Mouse (Mus musculus) testis, adult 2 months (tissue): ENCODE data around the gene Sptb. TPM values are rescaled to one million over a fixed set of nuclear protein-coding genes. Genes with fewer than 3 reads are reported as not detected.

ENCODE experiments used
- H3K27ac ChIP-seq: fragments of 200-500 bp; 2 replicates; pipeline ENCODE4 v1.5.1; 2012; ENCODE audit warnings: low read depth, low read length; ENCODE audit not compliant: control insufficient read depth, insufficient read depth
- H3K27me3 ChIP-seq: fragments of 200-500 bp; 2 replicates; pipeline ENCODE4 v1.6.1; 2012; ENCODE audit warnings: mild to moderate bottlenecking, low read length, moderate library complexity; ENCODE audit not compliant: control insufficient read depth, insufficient read depth
- H3K36me3 ChIP-seq: fragments of 200-500 bp; 2 replicates; pipeline ENCODE4 v1.6.1; 2012; ENCODE audit warnings: mild to moderate bottlenecking, low read length; ENCODE audit not compliant: control insufficient read depth, insufficient read depth
- H3K4me1 ChIP-seq: fragments of 200-500 bp; 2 replicates; pipeline ENCODE4 v1.6.1; 2012; ENCODE audit warnings: low read length; ENCODE audit not compliant: control insufficient read depth, insufficient read depth
- H3K4me3 ChIP-seq: fragments of 200-500 bp; 2 replicates; pipeline ENCODE4 v1.5.1; 2012; ENCODE audit warnings: low read depth, mild to moderate bottlenecking, low read length, moderate library complexity, mixed read lengths; ENCODE audit not compliant: control insufficient read depth
- CTCF ChIP-seq: fragments of 200-500 bp; IDR thresholded peaks from 2 replicates; pipeline ENCODE4 v1.5.1; 2012; ENCODE audit warnings: low read depth, mild to moderate bottlenecking, inconsistent platforms, low read length, moderate library complexity; ENCODE audit not compliant: control insufficient read depth, insufficient read depth, insufficient replicate concordance
- POLR2A ChIP-seq: fragments of 200-500 bp; IDR thresholded peaks from 2 replicates; pipeline ENCODE4 v1.6.1; 2012; ENCODE audit warnings: low read depth, mild to moderate bottlenecking, inconsistent platforms, low read length, moderate library complexity; ENCODE audit not compliant: control insufficient read depth
- polyA plus RNA-seq: library from polyadenylated mRNA; depleted of rRNA; stranded (reverse); fragments of >200 nt; gene quantifications from 2 replicates; pipeline ENCODE4 v1.2.3, GENCODE M21; 2012

Gene Sptb
- polyA plus RNA-seq, 1 experiment, result 3.9 TPM

DNA sequence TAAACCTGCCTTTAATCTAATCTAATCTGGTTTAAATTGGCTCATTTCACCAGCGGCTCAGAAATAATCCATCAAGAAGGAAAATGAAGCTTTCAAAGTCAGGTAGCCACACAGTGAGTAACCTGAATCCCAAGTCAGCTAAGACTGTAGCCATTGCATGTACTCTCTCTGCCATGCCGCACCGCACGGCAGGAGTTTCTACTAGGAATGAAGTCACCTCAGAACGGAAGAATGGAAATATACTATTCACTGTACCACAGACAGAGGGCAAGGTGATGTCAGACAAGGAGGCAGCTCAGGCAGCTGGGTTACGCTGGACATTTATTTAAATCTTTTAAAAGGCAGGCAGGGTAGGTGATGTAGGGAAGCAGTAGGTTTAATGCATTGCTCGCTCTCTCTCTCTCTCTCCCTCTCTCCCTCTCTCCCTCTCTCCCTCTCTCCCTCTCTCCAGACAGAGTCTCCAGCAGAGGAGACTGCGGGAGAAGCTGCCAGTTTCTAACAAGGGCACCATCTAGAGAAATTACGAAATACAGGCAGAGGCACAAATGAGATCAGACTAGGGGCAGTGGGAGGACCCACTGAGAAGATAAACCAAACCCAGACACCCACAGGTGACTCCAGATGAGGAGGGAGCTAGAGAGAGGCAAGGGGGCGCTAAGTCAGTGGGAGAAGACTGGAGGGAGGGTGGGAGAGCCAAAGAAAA is 22.7 kb downstream of the Sptb start:
- TF ChIP-seq CTCF (no peak), POLR2A (no peak)
- H3K36me3 ChIP-seq, result no peaks in the 10 kb centered on the region
- H3K27ac ChIP-seq, result no peak overlapping the region
- H3K27me3 ChIP-seq, result no peaks in the 10 kb centered on the region
- no peak overlapping the region for H3K4me3 ChIP-seq
- no peaks in the 10 kb centered on the region for H3K4me1 ChIP-seq

- Histone ChIP-seq H3K27me3 (no peaks in the 10 kb centered on the region), H3K4me3 (no peak overlapping the region), H3K36me3 (no peaks in the 10 kb centered on the region), H3K27ac (no peak overlapping the region), H3K4me1 (no peaks in the 10 kb centered on the region)
- TF ChIP-seq POLR2A (no peak), CTCF (no peak)
Measured at GRCm38 (mm10) chr12:76685647-76686046, 24.7 kb downstream of the Sptb start.

- Histone ChIP-seq H3K36me3 (no peaks in the 10 kb centered on the region), H3K4me1 (no peaks in the 10 kb centered on the region), H3K27ac (no peak overlapping the region), H3K27me3 (no peaks in the 10 kb centered on the region), H3K4me3 (no peak overlapping the region)
- TF ChIP-seq CTCF, result no peak
- TF ChIP-seq POLR2A, result no peak
Measured at GRCm38 (mm10) chr12:76684493-76684892, 25.9 kb downstream of the Sptb start.

DNA sequence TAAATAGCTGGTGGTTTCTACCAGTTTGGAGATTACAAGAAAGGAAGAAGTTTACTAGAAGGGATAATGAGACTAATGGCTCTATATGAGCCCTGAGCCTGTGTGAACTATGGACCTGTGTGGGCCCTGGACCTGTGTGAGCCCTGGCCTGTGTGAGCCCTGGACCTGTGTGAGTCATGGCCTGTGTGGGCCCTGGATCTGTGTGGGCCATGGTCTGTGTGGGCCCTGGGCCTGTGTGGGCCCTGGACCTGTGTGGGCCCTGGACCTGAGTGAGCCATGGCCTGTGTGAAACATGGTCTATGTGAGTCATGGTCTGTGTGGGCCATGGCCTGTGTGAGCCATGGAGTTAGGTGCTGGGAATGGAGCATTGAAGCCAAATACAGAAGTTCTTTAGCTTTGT is 28.4 kb downstream of the Sptb start:
- no peak overlapping the region for H3K4me3 ChIP-seq

DNA sequence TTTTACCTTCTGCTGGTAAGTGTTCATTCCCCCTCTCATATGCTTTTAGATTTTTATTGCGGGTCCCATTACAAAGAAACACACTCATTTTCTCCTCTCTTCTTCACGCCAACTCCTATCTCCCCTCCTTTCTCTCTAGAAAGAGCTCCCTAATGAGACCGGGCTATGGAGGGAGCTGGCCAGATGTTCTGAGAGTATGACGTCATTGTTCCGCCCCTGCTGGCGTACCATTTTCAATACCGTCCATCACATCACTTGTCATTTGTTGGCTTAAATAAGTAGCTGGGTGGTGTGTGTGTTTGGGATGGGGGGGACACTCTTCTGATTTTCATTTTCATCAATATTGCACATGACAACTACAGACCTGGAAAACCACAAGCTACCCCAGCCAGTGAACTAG is 33.3 kb downstream of the Sptb start:
- no peak overlapping the region for H3K27ac ChIP-seq
- no peak for TF ChIP-seq CTCF

More for the DNA sequence above, 28.4 kb downstream of the Sptb start:
- TF ChIP-seq POLR2A, result no peak
- no peak for TF ChIP-seq CTCF
- Histone ChIP-seq H3K27me3 (no peaks in the 10 kb centered on the region), H3K4me1 (no peaks in the 10 kb centered on the region), H3K27ac (no peak overlapping the region), H3K36me3 (no peaks in the 10 kb centered on the region)

DNA sequence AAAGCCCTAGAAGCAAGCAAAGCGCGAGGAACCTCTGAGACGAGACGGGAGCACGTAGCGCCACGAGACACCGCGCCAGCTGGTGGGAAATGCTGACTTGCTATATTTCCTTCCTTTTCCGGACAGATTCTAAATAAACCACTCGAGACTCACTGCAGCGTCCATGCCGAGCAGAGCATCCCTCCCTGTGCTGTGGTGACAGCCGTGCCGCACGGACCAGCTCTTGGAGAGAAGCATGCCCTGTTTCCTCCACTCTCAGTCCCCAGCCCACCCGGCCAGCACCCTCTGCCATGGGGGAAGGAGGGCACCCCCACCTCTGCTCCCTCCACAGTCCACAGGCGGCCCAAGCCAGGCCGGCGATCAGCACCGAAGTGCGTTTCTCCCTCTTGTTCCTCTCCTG is 33.9 kb downstream of the Sptb start:
- Histone ChIP-seq H3K4me3 (peak overlapping the region; percentile 32), H3K36me3 (no peaks in the 10 kb centered on the region), H3K4me1 (peaks cover 6% of the 10 kb centered on the region), H3K27me3 (no peaks in the 10 kb centered on the region), H3K27ac (peak overlapping the region; percentile 21; the same call in 1 of the 2 replicates)
- TF ChIP-seq POLR2A (no peak), CTCF (no peak)

More for the DNA sequence above, 33.3 kb downstream of the Sptb start:
- Histone ChIP-seq H3K4me1 (peaks cover 6% of the 10 kb centered on the region), H3K27me3 (no peaks in the 10 kb centered on the region), H3K4me3 (no peak overlapping the region), H3K36me3 (no peaks in the 10 kb centered on the region)

- no peaks in the 10 kb centered on the region for H3K27me3 ChIP-seq
- H3K36me3 ChIP-seq, result no peaks in the 10 kb centered on the region
- H3K4me1 ChIP-seq, result peaks cover 6% of the 10 kb centered on the region
- TF ChIP-seq CTCF, result no peak
- no peak for TF ChIP-seq POLR2A
- peak overlapping the region; percentile 21; the same call in 1 of the 2 replicates for H3K27ac ChIP-seq
- H3K4me3 ChIP-seq, result no peak overlapping the region
Measured at GRCm38 (mm10) chr12:76675364-76675763, 35.0 kb downstream of the Sptb start.

DNA sequence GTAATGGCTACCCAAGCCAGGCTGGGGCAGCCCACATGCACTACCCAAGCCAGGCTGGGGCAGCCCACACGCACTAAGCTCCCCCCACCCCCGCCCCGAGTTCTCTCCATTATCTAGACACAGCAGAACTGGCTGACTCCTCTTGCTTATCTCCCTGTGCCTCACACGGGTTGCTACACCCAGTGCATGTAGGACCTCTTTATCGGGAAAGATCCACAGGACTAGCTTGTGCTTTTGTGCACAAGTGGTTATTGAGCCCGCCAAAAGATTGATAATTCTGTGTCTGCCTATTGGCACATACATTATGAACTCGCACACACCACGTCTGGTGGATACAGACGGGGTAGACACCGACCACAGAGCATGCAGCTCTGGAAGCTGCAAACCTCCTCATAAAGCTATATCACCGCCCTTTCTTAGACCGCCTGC is 36.5 kb downstream of the Sptb start:
- no peak overlapping the region for H3K27ac ChIP-seq
- H3K36me3 ChIP-seq, result no peaks in the 10 kb centered on the region
- H3K4me1 ChIP-seq, result peaks cover 6% of the 10 kb centered on the region
- no peaks in the 10 kb centered on the region for H3K27me3 ChIP-seq
- no peak for TF ChIP-seq CTCF
- no peak for TF ChIP-seq POLR2A
- no peak overlapping the region for H3K4me3 ChIP-seq
